Mouse (Mus musculus) cortical plate, adult 2 months (tissue): Measurements from ENCODE around the gene Inppl1.

Experiments used
- CTCF ChIP-seq: fragments of 200-500 bp; IDR thresholded peaks from 2 replicates; pipeline ENCODE4 v1.5.1; 2011; ENCODE audit warnings: mild to moderate bottlenecking, control low read depth, low read length; ENCODE audit not compliant: insufficient read depth; ENCODE audit errors: extremely low read depth
- POLR2A ChIP-seq: fragments of 200-500 bp; IDR thresholded peaks from 2 replicates; pipeline ENCODE4 v1.6.1; 2011; ENCODE audit warnings: mild to moderate bottlenecking, low read length, control low read depth; ENCODE audit not compliant: insufficient read depth; ENCODE audit errors: extremely low read depth

- TF ChIP-seq CTCF: no peak
- TF ChIP-seq POLR2A: no peak
Measured at GRCm38 (mm10) chr7:101869163-101869500, 31.1 kb upstream of the Inppl1 start.
